Mouse (Mus musculus) ZHBTc4 (cell line): Measurements from ENCODE around the gene Olfr1086.
"Not testable (repeated sequence)": the region's sequence is repeated elsewhere in the genome, so short reads cannot be mapped to it uniquely, and the experiment has no call there.

ENCODE experiments used
- DNase-seq: peaks from one replicate; pipeline ENCODE4 v3.0.0-alpha.2; 2011; ENCODE audit warnings: low read depth, low spot score

The Olfr1086 gene

GRCm38 (mm10) chr2:86679992-86680391 lies at the start of gene Olfr1086:
Gene Olfr1086 (minus strand): TSS chr2:86680092.
- no peak for DNase-seq

- no peak for DNase-seq
Observed at GRCm38 (mm10) chr2:86698295-86698694, 18.4 kb upstream of the Olfr1086 start, which contains the start of gene Olfr1087. Gene Olfr1087 (minus strand): TSS chr2:86698395.

- DNase-seq = no peak
Observed at GRCm38 (mm10) chr2:86661919-86662318, 18.0 kb downstream of the Olfr1086 start, which contains the start of gene Olfr1085. Gene Olfr1085 (minus strand): TSS chr2:86662019.

GRCm38 (mm10) chr2:86639625-86640024 lies 40.3 kb downstream of the Olfr1086 start, which contains the start of gene Olfr1084:
Gene Olfr1084 (minus strand): TSS chr2:86639725.
- DNase-seq = not testable (repeated sequence)
